Mouse (Mus musculus) limb, embryonic 14.5 days (tissue): ENCODE data around the gene Flrt2. TPM values are rescaled to one million over a fixed set of nuclear protein-coding genes. Genes with fewer than 3 reads are reported as not detected.

Experiments used
- ATAC-seq: fragments of 200-750 bp; cut with Nextera tagmentation; 2 replicates; pipeline ENCODE4 v1.8.0; 2017; ENCODE audit warnings: low read depth, moderate number of reproducible peaks, moderate TSS enrichment; ENCODE audit not compliant: low FRiP score
- DNase-seq: peaks from one replicate; pipeline ENCODE4 v3.0.0-alpha.2; 2015; ENCODE audit warnings: low spot score
- H3K27ac ChIP-seq: fragments of 300-500 bp; sonication (generic); replicated peaks from 2 replicates; pipeline ENCODE4 v1.5.1; 2014; ENCODE audit warnings: low read depth, mild to moderate bottlenecking, low read length, moderate library complexity, mixed read lengths
- H3K27me3 ChIP-seq: fragments of 300-500 bp; sonication (generic); 2 replicates; pipeline ENCODE4 v1.6.1; 2014; ENCODE audit warnings: low read length, mixed read lengths; ENCODE audit not compliant: control insufficient read depth, insufficient read depth
- H3K36me3 ChIP-seq: fragments of 300-500 bp; sonication (generic); 2 replicates; pipeline ENCODE4 v1.6.1; 2014; ENCODE audit warnings: mild to moderate bottlenecking, low read length, moderate library complexity, mixed read lengths; ENCODE audit not compliant: control insufficient read depth, insufficient read depth
- H3K4me1 ChIP-seq: fragments of 300-500 bp; sonication (generic); 2 replicates; pipeline ENCODE4 v1.6.1; 2014; ENCODE audit warnings: antibody characterized with exemption, low read length, mixed read lengths; ENCODE audit not compliant: control insufficient read depth, insufficient read depth
- H3K4me2 ChIP-seq: fragments of 300-500 bp; sonication (generic); replicated peaks from 2 replicates; pipeline ENCODE4 v1.6.1; 2014; ENCODE audit warnings: low read depth, mild to moderate bottlenecking, low read length, moderate library complexity; ENCODE audit not compliant: severe bottlenecking
- H3K4me3 ChIP-seq: fragments of 300-500 bp; sonication (generic); replicated peaks from 2 replicates; pipeline ENCODE4 v1.5.1; 2014; ENCODE audit warnings: low read length
- H3K9ac ChIP-seq: fragments of 300-500 bp; sonication (generic); 2 replicates; pipeline ENCODE4 v1.6.1; 2014; ENCODE audit warnings: mild to moderate bottlenecking, low read depth, low read length, moderate library complexity; ENCODE audit not compliant: severe bottlenecking
- H3K9me3 ChIP-seq: fragments of 300-500 bp; sonication (generic); 2 replicates; pipeline ENCODE4 v1.6.1; 2016; ENCODE audit warnings: low read length; ENCODE audit not compliant: control insufficient read depth
- POLR2A ChIP-seq: fragments of 200-500 bp; IDR thresholded peaks from 2 replicates; pipeline ENCODE4 v1.8.0; 2012; ENCODE audit warnings: inconsistent platforms, mild to moderate bottlenecking, moderate library complexity, borderline replicate concordance; ENCODE audit not compliant: insufficient read depth, insufficient read length; ENCODE audit errors: extremely low read depth
- WGBS: fragments of 180-500 bp; shearing (Covaris S2); extraction: QIAGEN DNeasy Blood & Tissue Kit; methylation state at CpG from one replicate; pipeline ENCODE4 v1.1.7; 2014; 5-methylcytosine and 5-hydroxymethylcytosine counted together
- polyA plus RNA-seq, 2 experiments: library from polyadenylated mRNA; depleted of rRNA in 1 of 2; stranded (reverse) in 1 of 2; unstranded in 1 of 2; fragments of >200 nt; fragmentation: Nextera tagmentation in 1 of 2; extraction: Ambion mirVana in 1 of 2; gene quantifications; 2 replicates each; pipeline versions ENCODE4 v1.2.1 to v1.2.3; 2012 to 2014

Gene Flrt2
- polyA plus RNA-seq, 2 experiments = 32.9 to 57.1 TPM

- Histone ChIP-seq H3K27ac (no peak overlapping the region), H3K4me2 (no peak overlapping the region), H3K27me3 (no peaks in the 10 kb centered on the region), H3K9ac (no peak overlapping the region), H3K4me3 (no peak overlapping the region), H3K4me1 (no peaks in the 10 kb centered on the region), H3K36me3 (no peaks in the 10 kb centered on the region), H3K9me3 (no peaks in the 10 kb centered on the region)
- ATAC-seq (no peak), DNase-seq (no peak)
- no peak for TF ChIP-seq POLR2A
- 81% methylated on average over 2 of the region's 2 CpGs for WGBS
These were observed 77.0 kb downstream of the Flrt2 start for GRCm38 (mm10) chr12:95769041-95769440.

GRCm38 (mm10) chr12:95770251-95770650, 78.2 kb downstream of the Flrt2 start:
- Histone ChIP-seq H3K9me3 (no peaks in the 10 kb centered on the region), H3K27ac (no peak overlapping the region), H3K9ac (no peak overlapping the region), H3K4me3 (no peak overlapping the region), H3K36me3 (no peaks in the 10 kb centered on the region), H3K4me1 (peaks cover 10% of the 10 kb centered on the region), H3K27me3 (no peaks in the 10 kb centered on the region), H3K4me2 (no peak overlapping the region)
- WGBS = 80% methylated on average over 3 of the region's 3 CpGs
- no peak for TF ChIP-seq POLR2A
- ATAC-seq = no peak
- DNase-seq = no peak

GRCm38 (mm10) chr12:95790146-95790545, 98.1 kb downstream of the Flrt2 start:
- WGBS = 68% methylated on average over 1 of the region's 1 CpGs
- Histone ChIP-seq H3K4me2 (no peak overlapping the region), H3K36me3 (no peaks in the 10 kb centered on the region), H3K27ac (no peak overlapping the region), H3K9ac (no peak overlapping the region), H3K4me1 (no peaks in the 10 kb centered on the region), H3K9me3 (no peaks in the 10 kb centered on the region), H3K27me3 (no peaks in the 10 kb centered on the region), H3K4me3 (no peak overlapping the region)
- ATAC-seq (no peak), DNase-seq (no peak)
- no peak for TF ChIP-seq POLR2A

GRCm38 (mm10) chr12:95816660-95817059, 124.6 kb downstream of the Flrt2 start:
- Histone ChIP-seq H3K9me3 (no peaks in the 10 kb centered on the region), H3K27ac (no peak overlapping the region), H3K9ac (no peak overlapping the region), H3K4me3 (no peak overlapping the region), H3K36me3 (no peaks in the 10 kb centered on the region), H3K4me2 (no peak overlapping the region), H3K27me3 (no peaks in the 10 kb centered on the region), H3K4me1 (no peaks in the 10 kb centered on the region)
- no peak for TF ChIP-seq POLR2A
- no peak for ATAC-seq
- no peak for DNase-seq
